Mouse (Mus musculus) effector memory CD4-positive, alpha-beta T cell, adult 5 months (primary cell): ENCODE data around the gene Lrfn1. TPM values are rescaled to one million over a fixed set of nuclear protein-coding genes. Genes with fewer than 3 reads are reported as not detected.

Experiments
- polyA plus RNA-seq: library from polyadenylated mRNA; unstranded; fragments of 100-300 nt; shearing (Covaris generic); gene quantifications from one replicate; pipeline ENCODE4 v1.2.1, GENCODE M21; 2017

The Lrfn1 gene
- polyA plus RNA-seq: 1.8 TPM

GRCm38 (mm10) chr7:28451531-28452360 lies at the start of gene Lrfn1:
Gene Lrfn1, plus strand, starts transcription at chr7:28451980.

GRCm38 (mm10) chr7:28436932-28437570 lies 14.7 kb upstream of the Lrfn1 start, which contains the start of gene Gmfg:
Gene Gmfg, plus strand, starts transcription at chr7:28437447.

GRCm38 (mm10) chr7:28510405-28510974 lies 58.7 kb downstream of the Lrfn1 start, which contains the start of gene Ifnl2:
Gene Ifnl2, minus strand, starts transcription at chr7:28510455.

Other genes starting within 250 kb of the Lrfn1 start
- 10.9 TPM for gene Eid2, start 184.1 kb upstream of the Lrfn1 start, polyA plus RNA-seq
- 1.2 TPM for gene Eid2b, start 174.2 kb upstream of the Lrfn1 start, polyA plus RNA-seq
- gene Selenov, start 160.8 kb upstream of the Lrfn1 start, polyA plus RNA-seq: not detected
- not detected for gene Dll3, start 149.7 kb upstream of the Lrfn1 start, polyA plus RNA-seq
- gene Timm50, start 139.9 kb upstream of the Lrfn1 start, polyA plus RNA-seq: 50.0 TPM
- gene Supt5, start 113.2 kb upstream of the Lrfn1 start, polyA plus RNA-seq: 178 TPM
- 900 TPM for gene Rps16, start 101.3 kb upstream of the Lrfn1 start, polyA plus RNA-seq
- gene Plekhg2, start 79.4 kb upstream of the Lrfn1 start, polyA plus RNA-seq: 31.8 TPM
- gene Zfp36, start 71.7 kb upstream of the Lrfn1 start, polyA plus RNA-seq: 618 TPM
- 18.6 TPM for gene Med29, start 59.3 kb upstream of the Lrfn1 start, polyA plus RNA-seq
- gene Paf1, start 59.0 kb upstream of the Lrfn1 start, polyA plus RNA-seq: 136 TPM
- 536 TPM for gene Gmfg, start 14.5 kb upstream of the Lrfn1 start, polyA plus RNA-seq
- gene Ifnl2, start 58.5 kb downstream of the Lrfn1 start, polyA plus RNA-seq: not detected
- gene Ifnl3, start 70.9 kb downstream of the Lrfn1 start, polyA plus RNA-seq: not detected
- gene Sycn, start 88.9 kb downstream of the Lrfn1 start, polyA plus RNA-seq: not detected
- gene Nccrp1, start 95.3 kb downstream of the Lrfn1 start, polyA plus RNA-seq: 1.3 TPM
- 82.1 TPM for gene Samd4b, start 146.2 kb downstream of the Lrfn1 start, polyA plus RNA-seq
- gene Pak4, start 146.2 kb downstream of the Lrfn1 start, polyA plus RNA-seq: 8.1 TPM
- not detected for gene Acp7, start 179.4 kb downstream of the Lrfn1 start, polyA plus RNA-seq
- gene Fbxo27, start 240.9 kb downstream of the Lrfn1 start, polyA plus RNA-seq: 2.8 TPM